Mouse (Mus musculus) ovary, adult 18-20 months (tissue): Measurements from ENCODE around the gene Slc24a3.

ENCODE experiments used
- DNase-seq: peaks from one replicate; pipeline ENCODE4 v3.0.0; 2022; ENCODE audit warnings: low spot score, mixed read lengths

Slc24a3 gene

DNA sequence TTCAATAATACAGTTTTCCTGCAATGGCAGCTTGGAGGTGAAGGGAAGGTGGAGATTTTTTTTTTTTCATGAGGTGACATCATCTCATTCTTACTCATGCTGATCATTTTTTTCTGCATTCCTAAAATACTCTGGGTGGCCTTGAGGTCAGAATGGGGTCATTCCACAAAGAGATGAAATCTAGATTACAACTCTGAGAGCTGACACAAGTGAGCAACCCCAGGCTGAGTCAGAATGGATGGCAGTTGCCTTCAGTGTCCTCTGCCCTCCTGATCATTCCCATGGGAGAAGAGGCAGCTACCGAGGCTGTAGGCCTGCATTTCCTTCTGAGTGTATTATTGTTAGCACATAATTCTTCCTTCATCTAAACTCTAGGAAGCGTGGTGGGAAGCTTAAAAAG, 116.2 kb downstream of the Slc24a3 start:
- DNase-seq = no peak

DNA sequence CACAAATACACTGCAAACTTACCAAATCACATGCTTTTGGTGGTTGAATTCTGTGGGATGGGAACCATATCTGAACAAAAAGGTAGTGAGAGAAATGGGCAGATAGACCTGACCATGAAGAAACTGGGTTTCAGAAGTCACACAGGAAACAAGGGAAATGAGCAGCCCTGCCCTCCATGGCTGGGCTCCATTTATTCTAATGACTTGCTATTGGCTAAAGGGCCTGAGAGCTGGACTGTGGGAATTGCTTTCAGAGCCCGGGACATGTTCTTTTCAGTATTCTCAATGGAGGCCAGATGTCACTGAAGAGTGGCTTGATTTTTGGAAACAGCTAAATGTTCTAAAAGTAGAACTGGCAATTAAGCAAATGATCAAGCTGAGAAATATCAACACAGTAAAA, 120.9 kb downstream of the Slc24a3 start:
- DNase-seq = no peak

DNA sequence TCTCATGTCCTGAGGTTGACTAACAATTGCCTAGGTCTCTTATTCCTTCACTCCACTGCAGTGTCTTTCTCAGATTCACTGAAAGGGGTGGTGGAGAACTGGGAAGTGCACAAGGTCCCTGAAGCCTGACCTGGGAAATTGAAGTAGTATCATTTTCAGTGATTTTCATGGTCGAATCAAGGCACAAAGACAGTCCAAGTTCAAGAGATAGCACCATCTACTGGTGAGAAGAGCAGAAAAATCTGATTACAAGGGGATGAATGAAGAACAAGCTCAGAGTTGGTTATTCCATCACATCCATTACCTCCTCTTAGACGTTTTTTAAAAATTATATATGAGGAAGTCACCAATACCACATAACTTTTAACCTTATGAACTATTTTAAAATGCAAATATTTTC, 123.9 kb downstream of the Slc24a3 start:
- DNase-seq = no peak

DNA sequence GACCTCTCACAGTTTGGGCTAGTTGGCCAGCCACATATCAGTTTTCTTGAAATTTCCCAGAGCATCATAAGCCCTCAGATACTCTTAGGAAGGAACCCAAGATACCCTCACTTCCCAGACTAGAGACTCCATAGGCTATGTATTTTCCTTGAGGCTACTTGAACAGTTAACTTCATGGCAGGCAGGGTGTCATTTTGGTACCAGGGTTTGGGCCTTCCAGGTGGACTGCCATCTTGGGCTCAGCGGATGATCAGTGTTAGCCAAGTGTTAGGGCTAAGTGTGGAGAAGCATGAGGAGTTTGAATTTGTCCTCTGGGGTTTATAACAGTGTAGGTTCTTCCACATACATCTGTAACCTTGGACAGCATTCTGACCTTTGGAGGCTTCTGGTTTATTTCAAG, 124.6 kb downstream of the Slc24a3 start:
- DNase-seq = no peak

DNA sequence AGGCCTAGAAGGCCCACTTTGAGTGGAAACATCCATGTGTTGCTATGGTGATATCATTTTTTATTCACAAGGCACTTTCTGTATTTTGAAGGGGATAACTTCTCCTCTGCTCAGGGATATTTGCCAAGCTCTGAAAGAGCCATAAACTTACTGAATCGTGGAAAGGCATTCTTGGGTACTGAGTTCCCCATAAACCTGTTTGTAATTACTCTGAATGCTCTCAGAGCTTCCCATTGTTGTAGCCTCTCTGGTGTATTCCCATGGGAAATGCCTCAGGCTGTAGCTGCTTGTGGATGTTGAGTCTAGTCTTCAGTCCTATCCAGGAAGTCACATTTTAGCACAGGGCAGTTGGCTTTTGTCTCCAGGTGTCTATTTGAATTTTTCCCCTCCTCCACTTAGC, 125.3 kb downstream of the Slc24a3 start:
- no peak for DNase-seq

DNA sequence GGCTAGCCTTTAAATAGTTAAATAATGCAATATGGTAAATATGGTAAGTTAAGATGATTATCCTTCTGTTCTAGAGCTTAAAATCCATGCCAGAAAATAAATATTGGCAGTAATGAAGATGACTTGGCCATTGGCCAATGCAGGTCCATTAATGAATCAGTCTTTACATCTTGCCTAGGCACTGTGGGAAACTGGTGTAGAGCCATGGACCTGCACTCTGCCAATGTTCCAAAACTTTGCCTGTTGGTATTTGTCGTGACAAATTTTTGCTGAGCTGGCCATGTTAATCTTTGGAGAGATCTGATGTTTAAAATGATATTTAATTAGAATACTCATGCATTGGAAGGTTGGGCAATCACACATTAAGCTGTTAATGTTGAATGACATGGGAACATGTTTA, 129.4 kb downstream of the Slc24a3 start:
- DNase-seq = no peak

DNA sequence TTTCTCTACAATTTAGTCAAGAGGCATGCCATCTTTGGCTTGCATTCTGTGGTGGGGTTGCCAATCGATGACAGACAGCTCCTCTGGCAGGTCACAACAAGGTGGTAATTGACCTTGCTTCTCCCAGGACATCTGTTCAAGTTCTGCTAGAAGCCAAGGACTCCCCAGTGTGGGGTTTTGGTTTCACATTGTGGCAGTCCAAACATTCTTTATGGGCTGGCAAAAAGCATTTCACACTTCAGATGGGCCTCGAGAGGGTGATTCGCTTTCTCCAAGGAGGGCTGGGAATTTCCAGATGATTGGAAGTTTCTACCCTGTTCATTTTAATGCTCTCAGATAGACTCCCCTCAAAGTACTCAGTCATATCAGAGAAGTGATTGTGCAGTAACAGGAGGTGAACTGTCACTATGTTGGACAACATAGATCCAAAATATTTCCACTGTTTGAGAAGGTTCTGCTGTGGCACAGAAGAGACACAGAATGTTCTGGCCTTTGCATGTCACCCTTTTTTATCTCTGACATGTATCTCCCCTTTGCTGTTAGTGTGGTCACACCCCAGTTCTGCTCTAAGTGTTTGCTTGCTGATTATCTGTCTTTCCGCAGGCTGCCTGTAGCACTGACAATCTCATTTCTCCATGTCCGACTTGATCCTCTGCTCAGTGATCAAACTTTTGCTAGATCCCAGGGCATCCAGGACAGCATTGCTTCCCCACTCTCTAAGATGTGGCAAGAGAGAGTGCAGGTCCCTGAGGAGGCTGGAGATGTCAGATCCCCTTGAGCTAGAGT, 132.6 kb downstream of the Slc24a3 start:
- no peak for DNase-seq

DNA sequence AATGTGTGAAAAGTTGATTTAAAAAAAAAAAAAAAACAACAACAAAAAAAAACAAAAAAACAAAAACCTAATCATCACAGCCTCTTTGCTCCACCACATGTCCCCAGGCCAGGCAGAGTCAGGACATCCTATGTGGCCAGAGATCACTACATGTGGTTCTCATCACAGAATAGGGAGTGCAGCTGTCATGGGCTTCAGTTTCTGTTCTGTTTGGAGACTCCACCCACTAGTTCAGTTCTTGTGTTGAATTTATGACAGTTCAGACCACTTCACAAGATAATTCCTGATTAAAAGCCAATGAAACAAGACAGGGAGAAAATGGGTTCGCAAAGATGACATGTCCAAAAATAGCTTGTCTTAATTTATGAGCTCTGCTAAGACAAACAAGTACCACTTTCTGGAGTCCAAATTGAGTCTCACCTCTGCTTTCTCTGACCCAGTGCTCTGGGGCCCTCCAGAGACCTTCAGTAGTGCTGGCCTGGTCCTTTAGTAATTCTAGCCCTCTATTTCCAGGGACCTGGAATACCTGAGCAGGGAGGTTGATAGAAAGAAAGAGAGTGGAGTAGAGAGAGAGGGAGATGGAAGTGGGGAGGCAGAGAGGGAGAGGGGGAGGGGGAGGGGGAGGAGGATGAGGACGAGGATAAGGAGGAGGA, 139.8 kb downstream of the Slc24a3 start:
- DNase-seq = no peak

DNA sequence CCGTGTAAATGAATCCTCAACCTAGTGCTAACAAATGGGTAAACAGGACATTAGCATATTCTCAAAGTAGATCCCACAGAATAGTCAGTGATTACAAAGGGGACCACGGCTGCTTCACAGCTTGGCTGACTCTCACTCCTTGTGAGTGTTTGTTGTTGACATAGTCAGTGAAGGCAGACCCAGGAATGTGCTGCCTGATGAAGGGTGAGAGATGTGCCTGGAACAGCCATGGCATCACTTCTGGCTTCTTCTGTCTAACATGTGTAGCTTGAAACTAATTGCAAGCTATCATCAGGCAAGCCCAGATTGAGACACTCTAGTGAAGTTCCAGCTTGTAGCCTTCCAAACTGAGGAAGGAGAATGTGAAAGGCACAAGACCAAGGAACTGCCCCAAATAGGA, 151.4 kb downstream of the Slc24a3 start:
- DNase-seq = no peak

DNA sequence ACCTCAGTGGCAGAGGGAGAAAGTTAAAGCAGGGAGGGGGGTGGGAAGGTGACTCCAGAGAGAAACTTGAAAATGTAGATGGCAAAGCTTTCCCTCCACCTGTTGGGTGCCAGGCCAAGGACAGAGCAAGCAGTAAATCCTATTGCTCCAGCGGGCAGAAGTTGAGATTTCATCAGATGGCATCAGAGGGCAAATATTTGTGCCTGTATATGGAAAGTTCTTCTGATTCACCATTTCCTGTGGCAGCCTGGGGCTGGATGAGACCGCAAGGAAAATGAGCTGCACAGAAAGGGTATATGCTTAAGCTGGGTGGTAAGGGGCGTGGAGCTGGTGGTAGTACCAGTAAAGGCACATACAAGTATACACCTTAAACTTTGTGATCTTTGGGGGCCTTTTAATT, 153.7 kb downstream of the Slc24a3 start:
- DNase-seq = no peak

DNA sequence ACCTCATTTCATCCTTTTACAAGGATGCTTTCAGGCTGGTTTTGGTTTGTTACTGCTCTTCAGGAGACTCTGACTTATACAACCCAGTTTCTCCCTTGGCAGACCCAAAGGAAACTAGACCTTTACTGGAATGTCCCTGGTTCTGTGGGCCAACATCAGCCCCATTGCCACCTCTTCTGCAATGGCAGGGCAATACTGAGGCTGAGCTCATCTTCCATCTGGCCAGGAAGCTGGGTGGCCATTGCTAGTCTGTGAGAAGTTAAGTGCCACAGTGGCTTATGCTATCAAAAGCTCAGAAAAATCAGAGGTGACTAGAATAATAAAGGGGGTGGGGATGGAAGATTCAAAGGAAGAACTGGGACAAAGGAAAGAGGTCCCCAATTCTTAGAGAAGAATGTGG, 154.2 kb downstream of the Slc24a3 start:
- no peak for DNase-seq

DNA sequence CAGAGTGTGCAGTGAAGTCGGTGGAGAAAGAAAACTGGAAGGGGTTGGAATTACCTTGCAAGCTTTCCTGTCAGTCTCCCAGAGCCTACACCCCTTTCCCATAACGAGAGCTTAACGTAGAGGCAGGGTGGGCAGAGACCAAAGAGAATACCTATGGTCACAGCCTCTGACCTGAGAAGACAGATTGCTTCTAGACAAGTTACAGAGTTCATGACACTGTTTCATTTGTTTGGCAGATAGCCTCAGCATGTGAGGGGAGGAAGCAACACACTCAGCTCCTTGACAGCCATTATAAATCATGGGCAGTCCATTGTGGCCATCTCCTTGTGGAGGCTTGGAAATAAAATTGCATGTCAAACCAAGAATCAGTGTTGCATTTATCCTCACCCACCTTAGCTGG, 156.9 kb downstream of the Slc24a3 start:
- no peak for DNase-seq

DNA sequence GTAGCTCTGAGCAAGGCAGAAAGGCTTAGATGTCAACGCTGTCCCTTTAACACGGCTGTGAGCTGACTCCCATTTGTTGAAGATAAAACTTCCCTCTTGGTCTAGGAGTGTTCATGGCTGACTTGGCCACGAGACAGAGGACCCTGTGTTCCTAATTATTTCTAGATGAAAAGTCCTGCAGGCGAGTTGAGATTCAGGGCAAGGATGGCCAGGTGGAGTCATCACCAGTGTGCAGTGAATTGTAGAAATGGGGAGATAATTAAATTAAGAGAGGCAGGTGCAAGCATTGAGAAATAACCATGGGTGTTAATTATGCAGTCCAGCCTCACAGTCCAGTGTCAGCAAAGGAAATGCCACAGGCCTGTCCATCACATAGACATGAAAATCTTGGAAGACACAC, 158.3 kb downstream of the Slc24a3 start:
- no peak for DNase-seq

DNA sequence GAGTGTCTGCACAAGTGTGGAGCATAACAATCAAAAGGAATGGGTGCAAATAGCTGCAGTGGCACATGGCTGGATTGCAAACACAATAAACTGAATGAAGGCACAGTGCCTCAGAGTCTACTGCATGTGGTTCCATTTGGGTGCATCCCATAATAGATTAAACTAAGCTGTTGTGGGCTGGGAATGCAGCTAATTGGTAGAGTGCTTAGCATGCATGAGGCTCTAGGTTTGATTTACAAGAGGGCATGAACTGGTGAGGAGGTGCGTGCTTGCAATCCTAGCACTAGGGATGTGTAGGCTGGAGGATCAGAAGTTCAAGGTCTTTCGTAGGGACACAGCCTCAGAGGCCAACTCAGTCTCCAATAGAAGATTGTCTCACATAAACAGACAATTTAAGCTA, 159.0 kb downstream of the Slc24a3 start:
- DNase-seq = no peak

DNA sequence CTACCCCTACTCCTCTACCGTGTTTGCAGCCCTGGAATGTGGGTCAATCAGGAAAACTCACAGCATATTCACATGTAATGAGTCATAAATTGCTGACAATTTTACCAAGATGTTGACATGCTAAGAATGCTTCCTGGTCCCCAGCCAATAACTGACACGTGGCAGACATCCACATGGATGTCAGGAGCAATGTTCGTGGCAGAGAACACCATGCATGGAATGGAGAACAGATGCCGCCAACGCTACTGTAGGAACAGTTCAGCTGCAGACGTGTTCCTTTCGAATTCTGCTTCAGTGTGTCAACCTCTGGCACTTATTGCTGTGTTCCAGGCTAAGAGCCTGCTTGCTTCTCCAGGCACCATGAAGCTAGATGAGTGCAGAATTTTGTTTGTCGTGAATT, 162.2 kb downstream of the Slc24a3 start:
- no peak for DNase-seq

DNA sequence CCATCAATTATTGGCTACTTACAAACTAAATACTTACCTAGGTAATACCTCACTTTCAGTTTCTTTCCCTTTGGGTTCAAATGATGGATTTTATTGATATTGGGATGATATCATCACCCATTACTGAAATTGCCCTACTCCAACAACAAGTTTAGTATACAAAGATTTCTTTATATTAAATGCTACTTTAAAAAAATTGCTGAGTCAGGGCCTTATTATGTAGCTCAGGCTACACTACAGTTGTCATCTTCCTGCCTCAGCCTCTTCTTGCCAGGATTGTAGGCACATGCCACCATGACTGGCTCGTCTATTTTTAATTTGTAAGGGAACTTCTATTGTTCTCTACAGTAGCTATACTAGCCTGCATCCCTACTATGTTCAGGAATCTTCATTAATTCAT, 164.0 kb downstream of the Slc24a3 start:
- DNase-seq = no peak

DNA sequence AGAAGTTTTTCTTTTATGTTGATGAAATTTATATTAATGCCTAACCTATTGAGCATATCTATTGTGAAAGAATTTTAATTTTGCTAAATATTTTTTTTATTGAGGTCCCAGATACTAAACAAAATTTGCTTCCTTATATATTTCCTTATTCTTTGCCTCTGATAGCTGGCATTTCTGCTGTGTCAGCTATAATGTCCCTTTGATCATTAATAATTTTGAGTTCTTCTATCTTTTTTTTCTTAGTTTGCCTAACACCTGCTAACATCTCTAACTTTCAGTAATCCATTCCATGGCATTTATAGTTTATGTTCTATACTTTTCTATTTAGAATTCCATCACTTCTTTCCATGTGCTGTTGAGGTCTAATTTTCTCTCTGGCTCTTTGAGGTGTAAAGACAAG, 165.9 kb downstream of the Slc24a3 start:
- no peak for DNase-seq

DNA sequence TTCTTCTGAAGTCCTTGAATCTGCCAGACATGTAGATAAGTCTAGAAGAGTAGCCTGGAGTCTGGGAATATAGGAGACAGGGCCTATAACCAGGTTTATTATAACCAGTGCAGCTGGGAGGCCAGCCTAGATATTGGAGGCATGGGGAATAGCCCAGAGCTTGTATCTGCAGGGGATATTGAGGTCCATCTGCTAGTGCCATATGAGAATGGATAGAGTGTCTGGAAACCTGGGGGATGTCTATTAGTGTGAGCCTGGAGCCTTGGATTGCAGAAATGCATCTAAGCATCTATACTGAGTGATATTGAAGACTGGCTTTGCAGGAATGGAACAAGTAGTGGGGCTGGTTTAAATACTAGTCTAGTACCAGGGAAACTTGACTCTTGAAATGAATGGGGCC, 168.9 kb downstream of the Slc24a3 start:
- no peak for DNase-seq

DNA sequence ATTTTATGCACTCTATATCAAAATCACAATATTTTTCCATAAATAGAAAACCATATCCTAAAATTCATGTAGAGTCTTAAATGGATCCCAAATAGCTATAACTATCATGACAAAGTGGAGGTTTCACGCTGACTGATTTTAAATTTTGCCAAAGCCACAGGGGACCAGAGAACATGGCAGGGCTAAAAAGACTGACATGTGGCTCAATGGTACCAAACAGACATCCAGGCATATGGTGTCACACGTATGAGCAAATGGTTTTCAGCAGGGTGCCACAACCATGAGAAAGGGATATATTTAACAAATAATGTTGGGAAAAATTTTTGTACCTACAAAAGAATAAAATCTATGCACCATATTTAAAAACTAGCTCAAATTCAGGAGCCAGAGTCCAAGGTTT, 173.3 kb downstream of the Slc24a3 start:
- DNase-seq = no peak

DNA sequence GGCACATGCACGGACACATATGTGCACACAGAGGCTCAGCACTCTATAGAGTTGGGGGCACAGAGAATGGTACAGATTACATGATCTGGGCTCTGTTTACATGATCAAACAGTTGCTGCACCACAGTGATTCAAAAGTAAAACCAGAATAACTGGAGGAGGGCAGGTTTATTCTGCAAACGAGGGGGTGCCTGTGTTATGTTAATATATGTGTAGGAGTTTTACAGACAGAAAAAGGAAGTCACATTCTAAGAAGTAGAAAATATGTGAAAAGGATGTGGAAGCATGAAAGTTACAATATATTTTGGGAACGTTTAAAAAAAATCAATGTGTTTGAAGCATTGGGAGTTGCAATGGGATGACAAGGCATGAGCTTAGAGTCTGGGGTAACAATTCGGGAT, 175.4 kb downstream of the Slc24a3 start:
- DNase-seq = no peak

DNA sequence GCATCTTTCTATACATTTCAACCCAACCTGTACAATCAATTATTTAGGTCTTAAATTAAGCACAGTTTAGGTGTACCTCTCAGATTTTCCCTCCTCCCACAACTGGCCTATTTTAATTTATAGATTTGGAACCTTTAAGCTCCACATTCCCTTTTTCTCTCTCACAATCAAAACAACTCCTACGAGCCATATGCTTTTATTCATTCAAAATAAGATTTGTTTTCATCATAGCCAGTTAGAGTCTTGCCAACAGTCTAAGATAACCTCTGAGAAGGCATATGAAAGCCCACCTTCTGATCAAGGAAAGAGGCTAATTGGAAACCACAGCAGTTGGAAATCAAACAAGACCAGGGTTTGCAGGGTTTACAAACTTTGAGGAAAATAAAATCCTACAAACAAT, 177.0 kb downstream of the Slc24a3 start:
- no peak for DNase-seq

DNA sequence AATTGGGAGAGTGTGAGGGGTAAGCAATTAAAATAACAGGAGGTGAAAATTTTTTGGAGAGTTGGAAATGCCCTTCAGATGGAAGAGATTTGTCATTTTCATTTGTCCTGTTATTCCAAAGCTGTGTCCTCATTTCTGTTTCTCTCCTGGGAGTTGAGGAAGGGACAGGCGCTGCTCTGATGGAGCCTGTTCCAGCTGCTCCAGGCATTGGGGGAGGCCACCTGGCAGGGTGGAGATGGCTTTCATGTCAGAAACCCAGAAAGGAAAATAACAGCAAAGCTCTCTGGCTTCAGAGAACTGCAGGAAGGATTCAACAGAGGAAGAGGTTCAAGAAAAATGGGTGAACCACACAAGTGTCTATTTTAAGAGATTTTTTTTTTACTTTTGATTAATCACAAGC, 186.2 kb downstream of the Slc24a3 start:
- DNase-seq = no peak

DNA sequence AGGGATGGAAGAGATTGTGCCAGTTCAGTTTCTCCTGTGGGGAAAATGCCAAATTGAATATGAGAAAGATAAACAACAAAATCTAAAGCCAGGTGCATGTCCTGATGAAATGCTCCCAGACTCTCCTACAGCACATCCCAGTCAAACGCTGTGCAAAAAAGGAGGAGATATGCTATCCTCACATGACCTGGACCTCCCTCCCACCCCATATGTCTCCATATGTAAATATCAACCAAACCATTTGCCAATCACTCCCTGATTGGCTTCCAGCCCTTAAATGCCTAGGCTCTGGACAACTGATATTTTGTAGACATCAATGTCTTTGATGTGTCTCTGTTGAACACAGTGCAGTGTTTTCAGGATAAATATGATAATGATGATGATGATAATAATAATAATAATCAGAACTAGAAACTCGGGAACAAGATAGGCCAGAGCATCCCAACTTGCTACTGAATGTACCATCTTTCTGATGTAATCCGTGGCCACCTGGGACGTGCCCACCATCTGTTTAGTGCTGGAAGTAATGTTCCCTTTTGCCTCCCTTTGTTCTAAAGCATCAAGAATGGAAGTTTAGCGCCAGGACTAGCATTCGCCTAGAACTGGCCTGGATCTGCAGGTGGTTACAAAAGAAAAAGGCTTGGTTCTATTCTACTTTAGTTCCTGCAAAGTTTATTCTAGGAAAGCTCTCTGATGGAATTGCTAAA, 190.8 kb downstream of the Slc24a3 start:
- DNase-seq = no peak
